ENCODE assay signal across 14 mouse cellular contexts in genomic region chr7:81256773-81257172, GRCm38 (mm10).
"Had no signal": no experiment of that assay in that cellular context is flagged by ENCODE, and none has a peak within 500 bp of the region (broad histone marks: within the 10 kb centered on the region; RNA-seq: fewer than 3 reads in every experiment).

No protein-coding gene starts in this region.

- H3K36me3 ChIP-seq: limb, embryonic 13.5 days; midbrain, embryonic 15.5 days; neural tube, embryonic 12.5 days had no signal

- H3K27ac ChIP-seq: layer of hippocampus, adult 2 months; limb, embryonic 13.5 days; macrophage; midbrain, embryonic 15.5 days; neural tube, embryonic 12.5 days; stomach, postnatal 0 days had no signal

- H3K9ac ChIP-seq: limb, embryonic 13.5 days; lung, embryonic 14.5 days; midbrain, embryonic 15.5 days; neural tube, embryonic 12.5 days had no signal

- ATAC-seq: inflammation-experienced regulatory T-cells, adult 6 months; intestine, postnatal 0 days; midbrain, embryonic 15.5 days had no signal

- DNase-seq: lung, embryonic 14.5 days; lung, postnatal 14 days; thymus, postnatal 4 days had no signal

- H3K4me2 ChIP-seq: limb, embryonic 13.5 days; liver, embryonic 11.5 days; lung, embryonic 14.5 days; midbrain, embryonic 11.5 days; midbrain, embryonic 15.5 days; neural tube, embryonic 12.5 days had no signal

- H3K27me3 ChIP-seq: limb, embryonic 13.5 days; midbrain, embryonic 15.5 days; neural tube, embryonic 12.5 days had no signal

- H3K9me3 ChIP-seq: limb, embryonic 13.5 days; megakaryocyte, embryonic 14.5 days; midbrain, embryonic 15.5 days; neural tube, embryonic 12.5 days had no signal

- H3K4me3 ChIP-seq: layer of hippocampus, adult 2 months; limb, embryonic 13.5 days; megakaryocyte, embryonic 14.5 days; midbrain, embryonic 15.5 days; neural tube, embryonic 12.5 days had no signal

- H3K4me1 ChIP-seq: midbrain, embryonic 15.5 days; neural tube, embryonic 12.5 days had no signal
